Mouse (Mus musculus) ovary, adult 10 weeks (tissue): ENCODE measurements around the gene Aak1. TPM values are rescaled to one million over a fixed set of nuclear protein-coding genes. Genes with fewer than 3 reads are reported as not detected.

Experiments used
- polyA plus RNA-seq: library from polyadenylated mRNA; stranded (reverse); fragments of 350-450 nt; fragmentation: Illumina TruSeq; extraction: RNeasy Lipid Tissue Mini Kit (QIAGEN cat#74804); gene quantifications from one replicate; pipeline ENCODE4 v1.2.3, GENCODE M21; 2014

The Aak1 gene
- polyA plus RNA-seq, result 26.7 TPM

GRCm38 (mm10) chr6:86848915-86849644, at the start of gene Aak1:
Gene Aak1 (plus strand): TSS chr6:86849517.

GRCm38 (mm10) chr6:87008887-87009286, 159.6 kb downstream of the Aak1 start, which contains the start of gene Nfu1:
Gene Nfu1 (plus strand): TSS chr6:87009236.

GRCm38 (mm10) chr6:87042337-87043130, 193.2 kb downstream of the Aak1 start, which contains the start of gene Gfpt1:
Gene Gfpt1 (plus strand): TSS chr6:87042846.

Other genes with a start within 250 kb of the Aak1 start
- gene Asprv1, start 221.4 kb upstream of the Aak1 start, polyA plus RNA-seq, result not detected
- 8.9 TPM for gene Mxd1, start 180.4 kb upstream of the Aak1 start, polyA plus RNA-seq
- 173 TPM for gene Snrnp27, start 165.0 kb upstream of the Aak1 start, polyA plus RNA-seq
- gene Gmcl1, start 116.1 kb upstream of the Aak1 start, polyA plus RNA-seq, result 55.4 TPM
- gene Anxa4, start 55.9 kb upstream of the Aak1 start, polyA plus RNA-seq, result 151 TPM
- 54.8 TPM for gene Nfu1, start 159.7 kb downstream of the Aak1 start, polyA plus RNA-seq
- 135 TPM for gene Gfpt1, start 193.3 kb downstream of the Aak1 start, polyA plus RNA-seq